Mouse (Mus musculus): Measurements from ENCODE around the gene Scel. TPM values are rescaled to one million over a fixed set of nuclear protein-coding genes. Genes with fewer than 3 reads are reported as not detected.

The Scel gene
- polyA plus RNA-seq, 2 experiments: 5.6 to 14.3 TPM

DNA sequence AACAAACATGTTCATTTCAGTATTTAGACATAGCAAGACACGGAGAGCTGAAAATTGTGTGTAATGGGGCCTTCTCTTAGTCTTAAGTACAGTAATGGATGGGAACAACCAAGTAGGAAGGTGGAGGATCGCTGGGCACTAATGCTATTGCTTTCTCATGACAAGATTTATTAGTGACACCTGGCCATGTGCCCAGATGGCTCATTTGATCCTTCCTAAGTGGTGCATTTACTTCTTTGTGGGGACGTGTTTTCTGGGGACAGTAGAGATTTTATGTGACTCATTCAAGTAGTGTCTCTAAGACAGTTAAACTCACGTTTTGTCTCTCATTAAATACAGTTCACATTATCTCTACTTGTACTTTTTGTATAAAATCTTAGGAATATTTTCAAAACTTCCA, 73.5 kb downstream of the Scel start:
- ATAC-seq (ENCODE audit: low FRiP score, low read depth) (no peak), DNase-seq (ENCODE audit: low spot score) (peak; percentile 16)
- no peak for TF ChIP-seq POLR2A (IDR thresholded peaks at IDR 0.05; ENCODE audit: borderline replicate concordance, extremely low read depth, insufficient read depth, insufficient read length)
- H3K27ac ChIP-seq (replicated peaks; ENCODE audit: low read depth, low read length): no peak overlapping the region
- H3K27me3 ChIP-seq (ENCODE audit: control insufficient read depth, insufficient read depth, low read length): no peaks in the 10 kb centered on the region
- H3K4me2 ChIP-seq (replicated peaks; ENCODE audit: low read depth, low read length, severe bottlenecking): no peak overlapping the region
- H3K36me3 ChIP-seq (ENCODE audit: control insufficient read depth, insufficient read depth, low read length): no peaks in the 10 kb centered on the region
- 35% methylated on average over 4 of the region's 4 CpGs for WGBS
- no peaks in the 10 kb centered on the region for H3K9me3 ChIP-seq (ENCODE audit: control insufficient read depth, low read length)
- no peaks in the 10 kb centered on the region for H3K4me1 ChIP-seq (ENCODE audit: control insufficient read depth, insufficient read depth, low read length)
- H3K4me3 ChIP-seq (replicated peaks; ENCODE audit: low read length): no peak overlapping the region
- no peak overlapping the region for H3K9ac ChIP-seq (ENCODE audit: low read depth, low read length, severe bottlenecking)

DNA sequence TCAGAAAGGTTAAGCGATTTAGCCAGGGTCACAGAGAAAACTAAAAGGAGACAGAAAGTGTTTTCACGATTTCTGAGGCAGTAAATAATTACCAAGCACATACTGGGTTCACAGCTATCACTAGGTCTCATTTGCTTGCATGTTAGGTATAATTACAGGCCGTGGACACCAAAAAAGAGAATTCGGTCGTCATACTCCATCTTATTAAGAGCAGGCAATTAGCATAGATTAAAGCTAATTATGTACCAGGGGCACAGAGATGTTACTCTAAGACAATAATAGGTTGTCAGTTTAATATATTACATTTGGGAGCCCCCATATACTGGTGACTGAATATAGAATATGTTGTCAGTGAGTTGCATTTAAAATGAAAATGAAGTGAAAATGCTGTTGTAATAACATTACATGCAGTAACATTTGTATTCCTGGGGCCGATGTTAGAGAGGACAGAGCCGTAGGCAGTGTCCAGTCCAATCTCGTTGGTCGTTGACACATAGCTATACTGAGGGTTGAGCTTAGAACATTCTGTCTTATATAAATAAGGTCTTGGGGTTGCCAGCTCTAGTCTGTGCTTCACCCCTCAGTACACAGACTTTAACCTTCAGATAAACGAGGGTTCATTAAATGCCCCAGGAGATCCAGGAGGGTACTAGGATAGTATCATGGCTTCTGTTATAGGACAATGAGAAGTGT, 74.2 kb downstream of the Scel start:
- ATAC-seq (ENCODE audit: low FRiP score, low read depth): no peak
- DNase-seq (ENCODE audit: low spot score): no peak
- Histone ChIP-seq H3K4me1 (ENCODE audit: control insufficient read depth, insufficient read depth, low read length) (no peaks in the 10 kb centered on the region), H3K9me3 (ENCODE audit: control insufficient read depth, low read length) (no peaks in the 10 kb centered on the region), H3K27ac (replicated peaks; ENCODE audit: low read depth, low read length) (no peak overlapping the region), H3K27me3 (ENCODE audit: control insufficient read depth, insufficient read depth, low read length) (no peaks in the 10 kb centered on the region), H3K36me3 (ENCODE audit: control insufficient read depth, insufficient read depth, low read length) (no peaks in the 10 kb centered on the region), H3K4me3 (replicated peaks; ENCODE audit: low read length) (no peak overlapping the region), H3K9ac (ENCODE audit: low read depth, low read length, severe bottlenecking) (no peak overlapping the region), H3K4me2 (replicated peaks; ENCODE audit: low read depth, low read length, severe bottlenecking) (no peak overlapping the region)
- WGBS: 76% methylated on average over 10 of the region's 10 CpGs
- TF ChIP-seq POLR2A (IDR thresholded peaks at IDR 0.05; ENCODE audit: borderline replicate concordance, extremely low read depth, insufficient read depth, insufficient read length): no peak

- Histone ChIP-seq H3K4me1 (ENCODE audit: control insufficient read depth, insufficient read depth, low read length) (no peaks in the 10 kb centered on the region), H3K4me3 (replicated peaks; ENCODE audit: low read length) (no peak overlapping the region), H3K9me3 (ENCODE audit: control insufficient read depth, low read length) (no peaks in the 10 kb centered on the region), H3K9ac (ENCODE audit: low read depth, low read length, severe bottlenecking) (no peak overlapping the region), H3K27me3 (ENCODE audit: control insufficient read depth, insufficient read depth, low read length) (no peaks in the 10 kb centered on the region), H3K36me3 (ENCODE audit: control insufficient read depth, insufficient read depth, low read length) (no peaks in the 10 kb centered on the region), H3K4me2 (replicated peaks; ENCODE audit: low read depth, low read length, severe bottlenecking) (no peak overlapping the region), H3K27ac (replicated peaks; ENCODE audit: low read depth, low read length) (no peak overlapping the region)
- ATAC-seq (ENCODE audit: low FRiP score, low read depth) (no peak), DNase-seq (ENCODE audit: low spot score) (no peak)
- TF ChIP-seq POLR2A (IDR thresholded peaks at IDR 0.05; ENCODE audit: borderline replicate concordance, extremely low read depth, insufficient read depth, insufficient read length): no peak
- WGBS: 69% methylated on average over 7 of the region's 7 CpGs
Observed at GRCm38 (mm10) chr14:103589819-103590218, 76.7 kb downstream of the Scel start.

- TF ChIP-seq POLR2A (IDR thresholded peaks at IDR 0.05; ENCODE audit: borderline replicate concordance, extremely low read depth, insufficient read depth, insufficient read length): no peak
- H3K27ac ChIP-seq (replicated peaks; ENCODE audit: low read depth, low read length): no peak overlapping the region
- H3K9ac ChIP-seq (ENCODE audit: low read depth, low read length, severe bottlenecking): no peak overlapping the region
- no peak overlapping the region for H3K4me3 ChIP-seq (replicated peaks; ENCODE audit: low read length)
- H3K4me2 ChIP-seq (replicated peaks; ENCODE audit: low read depth, low read length, severe bottlenecking): no peak overlapping the region
- no peak for ATAC-seq (ENCODE audit: low FRiP score, low read depth)
- H3K36me3 ChIP-seq (ENCODE audit: control insufficient read depth, insufficient read depth, low read length): no peaks in the 10 kb centered on the region
- no peaks in the 10 kb centered on the region for H3K4me1 ChIP-seq (ENCODE audit: control insufficient read depth, insufficient read depth, low read length)
- no peak for DNase-seq (ENCODE audit: low spot score)
- H3K27me3 ChIP-seq (ENCODE audit: control insufficient read depth, insufficient read depth, low read length): no peaks in the 10 kb centered on the region
- WGBS: 63% methylated on average over 5 of the region's 5 CpGs
- no peaks in the 10 kb centered on the region for H3K9me3 ChIP-seq (ENCODE audit: control insufficient read depth, low read length)
Observed at GRCm38 (mm10) chr14:103595870-103596269, 82.7 kb downstream of the Scel start.

DNA sequence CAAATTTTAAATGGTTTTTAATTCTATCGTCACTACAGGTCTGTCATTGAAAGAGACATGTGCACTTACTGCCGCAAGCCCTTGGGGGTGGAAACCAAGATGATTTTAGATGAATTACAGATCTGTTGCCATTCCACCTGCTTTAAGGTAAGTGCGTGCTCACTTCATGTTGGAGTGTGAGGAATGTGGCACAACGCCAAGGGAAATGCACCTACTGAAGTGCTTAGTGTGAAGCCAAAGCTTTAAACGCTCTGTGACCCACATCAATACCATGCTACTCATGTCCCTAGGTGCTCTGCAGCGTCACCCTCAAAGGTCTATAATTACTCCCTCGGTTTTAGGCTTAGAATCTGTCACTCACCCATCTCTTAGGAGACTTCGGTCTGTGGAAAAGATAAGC, 94.9 kb downstream of the Scel start:
- no peaks in the 10 kb centered on the region for H3K4me1 ChIP-seq (ENCODE audit: control insufficient read depth, insufficient read depth, low read length)
- no peak overlapping the region for H3K9ac ChIP-seq (ENCODE audit: low read depth, low read length, severe bottlenecking)
- TF ChIP-seq POLR2A (IDR thresholded peaks at IDR 0.05; ENCODE audit: borderline replicate concordance, extremely low read depth, insufficient read depth, insufficient read length): no peak
- no peak for ATAC-seq (ENCODE audit: low FRiP score, low read depth)
- H3K4me3 ChIP-seq (replicated peaks; ENCODE audit: low read length): no peak overlapping the region
- DNase-seq (ENCODE audit: low spot score): no peak
- H3K36me3 ChIP-seq (ENCODE audit: control insufficient read depth, insufficient read depth, low read length): no peaks in the 10 kb centered on the region
- H3K27ac ChIP-seq (replicated peaks; ENCODE audit: low read depth, low read length): no peak overlapping the region
- 71% methylated on average over 8 of the region's 8 CpGs for WGBS
- H3K27me3 ChIP-seq (ENCODE audit: control insufficient read depth, insufficient read depth, low read length): no peaks in the 10 kb centered on the region
- no peak overlapping the region for H3K4me2 ChIP-seq (replicated peaks; ENCODE audit: low read depth, low read length, severe bottlenecking)
- no peaks in the 10 kb centered on the region for H3K9me3 ChIP-seq (ENCODE audit: control insufficient read depth, low read length)
